Mouse (Mus musculus): Measurements from ENCODE around the gene Chaf1b.

DNA sequence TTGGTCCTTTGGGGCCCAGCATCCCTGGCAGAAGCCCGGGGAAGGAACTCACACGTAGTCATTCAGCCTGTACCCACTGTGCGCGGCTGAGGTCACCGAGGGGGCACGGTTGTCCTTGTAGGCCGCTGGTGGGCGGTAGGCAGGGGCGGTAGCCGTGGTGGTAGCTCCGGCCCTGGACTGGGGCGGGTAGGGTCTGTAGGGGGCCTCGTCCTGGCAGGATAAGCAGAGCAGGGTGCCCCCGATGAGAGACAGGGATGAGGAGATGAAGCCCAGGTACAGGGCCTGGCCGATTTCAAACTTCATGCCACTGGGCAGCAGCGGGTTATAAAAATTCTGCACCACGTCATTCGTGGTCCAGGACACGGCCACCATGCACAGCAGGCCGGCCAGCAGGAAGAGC lies 35.5 kb downstream of the Chaf1b start:
- no peak for TF ChIP-seq CTCF (IDR thresholded peaks at IDR 0.05 in 2 of 3, conservative IDR thresholded peaks at IDR 0.05 in 1 of 3; ENCODE audit: control insufficient read depth in 1 of 3, insufficient read depth in 1 of 3, low read depth in 2 of 3, low read length in 3 of 3, poor library complexity in 1 of 3, severe bottlenecking in 1 of 3)
- TF ChIP-seq TBP (IDR thresholded peaks at IDR 0.05; ENCODE audit: low read depth, low read length): no peak
- TF ChIP-seq GATA1 (IDR thresholded peaks at IDR 0.05; ENCODE audit: low read depth, low read length): no peak
- TF ChIP-seq POLR2AphosphoS2 (IDR thresholded peaks at IDR 0.05; ENCODE audit: low read length): no peak
- no peak for TF ChIP-seq NELFE (IDR thresholded peaks at IDR 0.05; ENCODE audit: low read depth, low read length)
- TF ChIP-seq POLR2A (IDR thresholded peaks at IDR 0.05; ENCODE audit: control insufficient read depth in 1 of 2, insufficient read depth in 1 of 2, low read depth in 1 of 2, low read length in 2 of 2, poor library complexity in 1 of 2): no peak

Measured in MEL (cell line).